Mouse (Mus musculus): ENCODE measurements around the gene Acsl6. TPM values are rescaled to one million over a fixed set of nuclear protein-coding genes. Genes with fewer than 3 reads are reported as not detected.
"Not testable (repeated sequence)": the region's sequence is repeated elsewhere in the genome, so short reads cannot be mapped to it uniquely, and the experiment has no call there.

The Acsl6 gene
- total RNA-seq, 2 experiments from 2014 or later: 173 TPM

DNA sequence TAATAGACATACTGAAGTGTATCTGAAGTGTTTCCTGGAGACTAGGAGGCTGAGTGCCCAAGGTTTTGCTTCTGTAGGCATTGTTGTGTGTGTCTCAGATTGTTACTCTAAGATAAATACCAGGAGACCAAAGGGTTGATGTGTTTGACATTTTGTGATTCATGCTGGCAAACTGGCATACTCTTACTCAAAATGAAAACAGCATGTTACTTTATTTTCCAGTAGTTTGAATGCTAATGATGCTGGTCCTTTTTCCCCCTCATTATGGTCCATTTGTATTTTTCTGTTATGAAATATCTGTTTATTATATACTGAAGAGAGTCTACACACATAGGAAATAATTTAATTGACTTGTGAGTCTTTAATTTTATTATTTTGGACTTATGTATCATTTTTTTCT, 69.0 kb downstream of the Acsl6 start:
- no peak for DNase-seq (ENCODE audit: low spot score in 2 of 2)

- no peak for DNase-seq (ENCODE audit: low spot score in 2 of 2)
Measured at GRCm38 (mm10) chr11:54390386-54390785, 86.8 kb downstream of the Acsl6 start.

DNA sequence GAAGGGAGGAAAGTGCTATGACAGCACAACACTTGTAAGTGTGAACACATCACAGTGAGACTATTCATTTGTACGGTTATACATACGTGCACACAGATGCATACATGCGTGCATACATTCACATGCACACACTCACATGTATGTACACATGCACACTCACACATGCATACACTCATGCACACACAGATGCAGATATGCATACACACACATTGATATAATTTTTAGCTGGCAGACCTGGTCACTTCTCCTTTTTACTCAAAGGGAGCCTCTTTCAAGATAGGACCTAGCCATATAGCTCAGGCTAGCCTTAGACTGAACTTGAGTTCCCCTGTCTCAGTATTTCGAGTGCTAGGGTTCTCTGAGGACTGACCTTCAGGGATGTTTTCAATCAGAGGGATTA, 87.7 kb downstream of the Acsl6 start:
- no peak for DNase-seq (ENCODE audit: low spot score in 2 of 2)

DNA sequence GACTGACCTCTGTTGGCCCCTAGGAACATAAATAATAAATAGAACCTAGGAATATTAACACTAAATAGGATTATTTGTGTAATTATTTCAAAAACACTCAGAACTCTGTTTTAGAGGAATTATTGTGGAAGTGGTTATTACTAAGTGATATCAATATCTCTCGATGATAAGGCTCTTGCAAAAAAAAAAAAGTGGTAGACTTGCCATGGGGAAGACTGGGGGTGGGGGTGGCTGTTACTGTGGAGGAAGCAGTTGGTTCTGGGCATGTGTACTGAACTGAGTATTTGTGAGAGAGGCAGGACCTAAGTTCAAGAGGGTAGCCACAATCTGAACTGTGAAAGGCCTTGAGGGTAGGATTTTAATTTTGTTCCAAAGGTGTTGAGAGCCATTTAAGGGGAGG, 93.1 kb downstream of the Acsl6 start:
- no peak for DNase-seq (ENCODE audit: low spot score in 2 of 2)

DNA sequence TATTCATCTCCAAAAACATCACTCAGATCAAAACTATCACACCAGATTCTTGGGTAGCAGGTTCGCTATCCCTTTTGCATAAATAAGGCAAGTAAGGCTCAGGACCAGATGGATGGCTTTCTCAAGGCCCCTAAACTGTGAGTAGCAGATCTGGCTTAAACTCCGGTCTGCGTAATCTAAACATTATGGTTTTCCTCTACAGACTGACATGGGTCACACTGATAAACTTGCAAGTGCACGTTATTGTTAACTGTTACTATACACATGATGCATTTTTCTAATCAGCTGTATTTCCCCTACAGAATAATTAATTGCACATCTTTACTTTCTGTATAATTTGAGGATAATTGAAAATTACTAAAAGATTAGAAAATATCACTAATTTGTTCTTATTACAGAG, 94.5 kb downstream of the Acsl6 start:
- DNase-seq (ENCODE audit: low spot score in 2 of 2): no peak

DNA sequence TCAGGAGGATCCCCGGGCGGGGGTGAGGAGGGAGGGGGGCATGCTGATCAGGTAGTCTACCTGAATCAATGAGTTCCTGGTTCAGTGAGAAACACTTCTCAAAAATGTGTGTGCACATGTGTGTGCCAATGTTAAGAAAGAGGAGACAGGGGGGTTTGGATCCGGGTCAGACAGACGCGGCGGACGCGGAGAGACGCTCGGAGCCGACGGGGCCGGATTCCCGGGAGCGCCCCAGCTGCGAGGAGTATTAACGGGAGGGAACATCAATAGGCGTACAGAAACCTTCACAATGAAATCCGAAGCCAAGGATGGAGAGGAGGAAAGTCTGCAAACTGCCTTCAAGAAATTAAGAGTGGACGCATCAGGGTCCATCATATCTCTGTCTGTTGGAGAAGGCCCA, 97.2 kb downstream of the Acsl6 start:
- not testable (repeated sequence) for DNase-seq (ENCODE audit: low spot score in 2 of 2)

- DNase-seq (ENCODE audit: low spot score in 2 of 2): no peak
Measured at GRCm38 (mm10) chr11:54404885-54405284, 101.3 kb downstream of the Acsl6 start.

DNA sequence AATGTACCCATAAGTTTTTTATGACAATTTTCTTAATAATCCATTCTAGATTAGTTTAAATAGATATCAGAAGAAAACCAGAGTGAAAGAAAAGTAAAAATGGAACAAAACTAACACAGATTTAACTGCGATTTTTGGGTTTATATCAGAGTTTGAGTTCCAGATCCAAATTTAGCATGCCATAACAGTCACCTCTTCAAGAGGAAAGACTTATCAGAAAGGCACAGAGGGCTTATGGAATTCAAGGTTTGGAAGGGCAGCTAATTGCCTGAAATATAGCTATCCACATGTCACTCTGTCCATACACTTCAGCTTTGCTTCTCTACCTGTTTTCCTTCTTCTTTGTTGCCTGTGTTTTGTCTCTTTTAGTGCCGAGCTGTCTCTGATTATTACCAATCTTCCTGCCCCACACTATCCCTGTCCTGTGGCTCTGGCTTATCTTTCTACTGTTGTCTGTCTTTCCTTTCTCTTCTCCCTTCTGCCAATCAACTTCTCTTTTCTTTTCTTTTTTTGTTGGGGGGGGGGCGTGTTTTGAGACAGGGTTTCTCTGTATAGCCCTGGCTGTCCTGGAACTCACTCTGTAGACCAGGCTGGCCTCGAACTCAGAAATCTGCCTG, 103.4 kb downstream of the Acsl6 start:
- DNase-seq (ENCODE audit: low spot score in 2 of 2): no peak

GRCm38 (mm10) chr11:54410612-54411011, 107.0 kb downstream of the Acsl6 start:
- no peak for DNase-seq (ENCODE audit: low spot score in 2 of 2)

- DNase-seq (ENCODE audit: low spot score in 2 of 2): no peak
Measured at GRCm38 (mm10) chr11:54413017-54413416, 109.4 kb downstream of the Acsl6 start.

Other genes starting within 250 kb of the Acsl6 start
- gene Pdlim4, start 234.8 kb upstream of the Acsl6 start, total RNA-seq (2021): 10 to 100 TPM; 17.7 to 17.9 TPM
- gene P4ha2, start 203.7 kb upstream of the Acsl6 start, total RNA-seq (2021): 10 to 100 TPM; 21.1 to 22.4 TPM
- gene Csf2, start 54.1 kb upstream of the Acsl6 start, total RNA-seq (2021): not detected
- not detected for gene Il3, start 36.5 kb upstream of the Acsl6 start, total RNA-seq (2021)
- gene Meikin, start 66.9 kb downstream of the Acsl6 start, total RNA-seq (2021): not detected
- gene Fnip1, start 134.4 kb downstream of the Acsl6 start, total RNA-seq (2021): 10 to 100 TPM; 27.5 to 27.8 TPM
- gene Rapgef6, start 219.0 kb downstream of the Acsl6 start, total RNA-seq (2021): 10 to 100 TPM; 36.6 to 38.4 TPM

Measured in layer of hippocampus, postnatal 14 days (tissue).